Mouse (Mus musculus) kidney, adult 2 months (tissue): ENCODE results near the gene Vwa8.

Experiments used
- CTCF ChIP-seq: fragments of 200-500 bp; conservative IDR thresholded peaks from 2 replicates; pipeline ENCODE4 v1.5.1; 2011; ENCODE audit warnings: low read depth, mild to moderate bottlenecking, control low read depth, low read length, moderate library complexity, mixed read lengths; ENCODE audit not compliant: insufficient read depth, insufficient read length
- POLR2A ChIP-seq: fragments of 200-500 bp; IDR thresholded peaks from one replicate; pipeline ENCODE4 v1.6.1; 2011; ENCODE audit warnings: low read depth, low read length, control low read depth

DNA sequence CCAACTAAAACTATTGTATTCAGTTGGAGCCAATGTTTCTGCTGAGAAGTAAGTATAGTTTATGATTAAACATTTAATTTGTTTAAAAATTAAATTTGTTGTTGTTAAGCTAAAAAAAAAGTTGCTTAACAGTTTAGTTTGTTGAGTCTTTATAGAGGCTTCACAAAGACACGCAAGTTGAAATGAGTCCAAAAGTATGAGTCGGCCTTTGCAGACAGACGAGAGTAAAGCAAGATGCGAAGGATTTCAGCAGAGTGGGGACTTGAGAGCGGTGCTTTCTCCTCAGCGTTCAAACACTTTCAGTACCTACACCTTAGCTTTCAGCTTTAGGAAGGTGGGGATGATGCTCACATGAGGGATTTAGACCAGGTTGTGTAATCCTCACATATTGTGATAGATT, 85.7 kb downstream of the Vwa8 start:
- TF ChIP-seq CTCF: no peak
- TF ChIP-seq POLR2A: no peak
